Mouse (Mus musculus): Measurements from ENCODE around the gene 2410015M20Rik. TPM values are rescaled to one million over a fixed set of nuclear protein-coding genes. Genes with fewer than 3 reads are reported as not detected.
A peak's percentile ranks its signal among the peaks of the same experiment; 100 is the strongest.
"Not testable (repeated sequence)": the region's sequence is repeated elsewhere in the genome, so short reads cannot be mapped to it uniquely, and the experiment has no call there.

The 2410015M20Rik gene
- 100 to 1,000 TPM; 280 to 291 TPM for polyA plus RNA-seq (2017; shearing (Covaris generic))

GRCm38 (mm10) chr17:56609452-56610171 lies at the start of gene 2410015M20Rik:
Gene 2410015M20Rik (minus strand): TSS chr17:56609771.
- peak; percentile 87 for ATAC-seq

- no peak for ATAC-seq
Observed at GRCm38 (mm10) chr17:56656171-56656570, 46.6 kb upstream of the 2410015M20Rik start.

GRCm38 (mm10) chr17:56655311-56655710 lies 45.7 kb upstream of the 2410015M20Rik start:
- no peak for ATAC-seq

- no peak for ATAC-seq
Observed at GRCm38 (mm10) chr17:56654771-56655170, 45.2 kb upstream of the 2410015M20Rik start.

- ATAC-seq = no peak
Observed at GRCm38 (mm10) chr17:56651801-56652200, 42.2 kb upstream of the 2410015M20Rik start.

GRCm38 (mm10) chr17:56647546-56647945 lies 38.0 kb upstream of the 2410015M20Rik start:
- no peak for ATAC-seq

- no peak for ATAC-seq
Observed at GRCm38 (mm10) chr17:56643237-56643636, 33.7 kb upstream of the 2410015M20Rik start.

GRCm38 (mm10) chr17:56634023-56634422 lies 24.5 kb upstream of the 2410015M20Rik start:
- no peak for ATAC-seq

GRCm38 (mm10) chr17:56631807-56632206 lies 22.2 kb upstream of the 2410015M20Rik start:
- no peak for ATAC-seq

GRCm38 (mm10) chr17:56629800-56630781 lies 20.5 kb upstream of the 2410015M20Rik start:
- not testable (repeated sequence) for ATAC-seq

GRCm38 (mm10) chr17:56627530-56628277 lies 18.1 kb upstream of the 2410015M20Rik start, which contains the start of gene Catsperd:
Gene Catsperd (plus strand): TSS chr17:56628143.
- peak; percentile 4 for ATAC-seq

- ATAC-seq = peak; percentile 94
Observed at GRCm38 (mm10) chr17:56626754-56627470, 17.3 kb upstream of the 2410015M20Rik start, which contains the start of gene Lonp1. Gene Lonp1 (minus strand): TSS chr17:56626887.

- peak; percentile 21 for ATAC-seq
Observed at GRCm38 (mm10) chr17:56626260-56626659, 16.7 kb upstream of the 2410015M20Rik start.

GRCm38 (mm10) chr17:56625495-56625894 lies 15.9 kb upstream of the 2410015M20Rik start:
- ATAC-seq = no peak

GRCm38 (mm10) chr17:56617628-56618027 lies 8.1 kb upstream of the 2410015M20Rik start:
- ATAC-seq = no peak

- no peak for ATAC-seq
Observed at GRCm38 (mm10) chr17:56616725-56617124, 7.2 kb upstream of the 2410015M20Rik start.

GRCm38 (mm10) chr17:56615792-56616191 lies 6.2 kb upstream of the 2410015M20Rik start:
- ATAC-seq = no peak

GRCm38 (mm10) chr17:56615136-56615784 lies 5.7 kb upstream of the 2410015M20Rik start:
- no peak for ATAC-seq

- no peak for ATAC-seq
Observed at GRCm38 (mm10) chr17:56614391-56615135, 5.0 kb upstream of the 2410015M20Rik start.

GRCm38 (mm10) chr17:56613893-56614292 lies 4.3 kb upstream of the 2410015M20Rik start:
- ATAC-seq = not testable (repeated sequence)
